Mouse (Mus musculus): ENCODE measurements at regions not wholly inside any gene's neighbourhood (a gene's known extent, or its start where the extent isn't known, plus 50 kb on each side); places are given as distances from the start of the nearest gene placed in this dataset.

DNA sequence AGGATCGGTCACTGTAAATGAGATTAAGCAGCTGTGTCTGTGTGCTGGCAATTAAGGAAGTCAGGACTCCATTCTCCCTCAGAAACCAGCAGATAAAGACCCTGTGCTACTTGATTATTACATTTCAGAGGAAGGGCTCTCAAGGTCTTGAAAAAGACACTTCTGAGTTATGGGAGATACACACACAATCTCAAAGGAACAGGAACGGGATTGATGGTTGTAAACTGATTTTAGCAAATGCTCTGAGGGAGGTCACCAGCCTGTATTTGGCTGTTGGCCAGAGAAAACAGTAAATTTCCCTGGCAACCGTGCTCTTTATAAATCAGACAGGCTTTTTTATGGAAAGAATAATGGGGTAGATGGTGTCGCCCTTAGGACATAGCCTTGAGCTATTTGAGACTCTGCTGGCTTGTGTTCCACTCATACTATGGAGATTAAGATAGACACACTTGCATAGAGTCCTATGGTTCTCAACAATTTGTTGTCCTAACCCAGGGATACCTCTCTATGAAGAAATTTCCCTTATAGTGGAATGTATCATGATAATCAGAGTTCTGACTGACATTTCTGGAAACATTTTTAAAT is 656.9 kb downstream of the Phf3 start:
- TF ChIP-seq CTCF (IDR thresholded peaks at IDR 0.05; ENCODE audit: low read depth) (no peak), EP300 (optimal IDR thresholded peaks at IDR 0.05) (no peak)
